Mouse (Mus musculus) layer of hippocampus, adult 9-10 months (tissue): Measurements from ENCODE around the gene Tmprss7.

Experiments
- DNase-seq: peaks from one replicate; pipeline ENCODE4 v3.0.0; 2022; ENCODE audit warnings: low spot score

Tmprss7 gene

GRCm38 (mm10) chr16:45685295-45685694 lies 8.2 kb downstream of the Tmprss7 start:
- DNase-seq, result no peak

GRCm38 (mm10) chr16:45684815-45685214 lies 8.6 kb downstream of the Tmprss7 start:
- DNase-seq, result no peak

GRCm38 (mm10) chr16:45676462-45676861 lies 17.0 kb downstream of the Tmprss7 start:
- no peak for DNase-seq

- DNase-seq, result no peak
These were observed 23.5 kb downstream of the Tmprss7 start for GRCm38 (mm10) chr16:45670005-45670404.

- no peak for DNase-seq
These were observed 25.3 kb downstream of the Tmprss7 start for GRCm38 (mm10) chr16:45668178-45668577.

GRCm38 (mm10) chr16:45666136-45666535 lies 27.3 kb downstream of the Tmprss7 start:
- DNase-seq, result no peak

- DNase-seq, result no peak
These were observed 31.1 kb downstream of the Tmprss7 start for GRCm38 (mm10) chr16:45662381-45662780.

GRCm38 (mm10) chr16:45659596-45659995 lies 33.9 kb downstream of the Tmprss7 start:
- DNase-seq, result no peak

GRCm38 (mm10) chr16:45658248-45658647 lies 35.2 kb downstream of the Tmprss7 start:
- no peak for DNase-seq

GRCm38 (mm10) chr16:45657574-45658159 lies 35.8 kb downstream of the Tmprss7 start:
- DNase-seq, result no peak

GRCm38 (mm10) chr16:45654465-45654864 lies 39.0 kb downstream of the Tmprss7 start:
- no peak for DNase-seq

GRCm38 (mm10) chr16:45653934-45654332 lies 39.5 kb downstream of the Tmprss7 start, which contains the start of gene BC016579:
Gene BC016579, minus strand, starts transcription at chr16:45654068.
- DNase-seq, result no peak

- no peak for DNase-seq
These were observed 40.2 kb downstream of the Tmprss7 start for GRCm38 (mm10) chr16:45653009-45653933.

GRCm38 (mm10) chr16:45651497-45651896 lies 42.0 kb downstream of the Tmprss7 start:
- no peak for DNase-seq

GRCm38 (mm10) chr16:45644380-45644779 lies 49.1 kb downstream of the Tmprss7 start:
- no peak for DNase-seq

GRCm38 (mm10) chr16:45643944-45644343 lies 49.5 kb downstream of the Tmprss7 start:
- no peak for DNase-seq

GRCm38 (mm10) chr16:45641301-45641700 lies 52.2 kb downstream of the Tmprss7 start:
- no peak for DNase-seq

GRCm38 (mm10) chr16:45640070-45640762 lies 53.2 kb downstream of the Tmprss7 start:
- no peak for DNase-seq

GRCm38 (mm10) chr16:45635826-45636225 lies 57.6 kb downstream of the Tmprss7 start:
- no peak for DNase-seq

GRCm38 (mm10) chr16:45632420-45632819 lies 61.0 kb downstream of the Tmprss7 start:
- DNase-seq, result no peak

- DNase-seq, result peak; percentile 64
These were observed 63.0 kb downstream of the Tmprss7 start for GRCm38 (mm10) chr16:45630347-45630960.

- no peak for DNase-seq
These were observed 63.9 kb downstream of the Tmprss7 start for GRCm38 (mm10) chr16:45629497-45630105.
